Mouse (Mus musculus) midbrain, embryonic 12.5 days (tissue): ENCODE measurements around the gene Kansl3. TPM values are rescaled to one million over a fixed set of nuclear protein-coding genes. Genes with fewer than 3 reads are reported as not detected.

ENCODE experiments used
- ATAC-seq: fragments of 200-750 bp; cut with Nextera tagmentation; 2 replicates; pipeline ENCODE4 v1.8.0; 2017; ENCODE audit warnings: low read depth, moderate TSS enrichment, moderate library complexity; ENCODE audit not compliant: low FRiP score
- H3K27ac ChIP-seq: fragments of 300-500 bp; sonication (generic); replicated peaks from 2 replicates; pipeline ENCODE4 v1.5.1; 2016; ENCODE audit warnings: mild to moderate bottlenecking
- H3K27me3 ChIP-seq: fragments of 300-500 bp; sonication (generic); 2 replicates; pipeline ENCODE4 v1.6.1; 2016; ENCODE audit warnings: mild to moderate bottlenecking
- H3K36me3 ChIP-seq: fragments of 300-500 bp; sonication (generic); 2 replicates; pipeline ENCODE4 v1.6.1; 2016
- H3K4me1 ChIP-seq: fragments of 300-500 bp; sonication (generic); 2 replicates; pipeline ENCODE4 v1.6.1; 2016
- H3K4me2 ChIP-seq: fragments of 300-500 bp; sonication (generic); replicated peaks from 2 replicates; pipeline ENCODE4 v1.6.1; 2016; ENCODE audit warnings: mild to moderate bottlenecking, moderate library complexity
- H3K4me3 ChIP-seq: fragments of 300-500 bp; sonication (generic); 2 replicates; pipeline ENCODE4 v1.5.1; 2016; ENCODE audit warnings: mild to moderate bottlenecking
- H3K9ac ChIP-seq: fragments of 300-500 bp; sonication (generic); replicated peaks from 2 replicates; pipeline ENCODE4 v1.6.1; 2016; ENCODE audit warnings: mild to moderate bottlenecking, moderate library complexity
- H3K9me3 ChIP-seq: fragments of 300-500 bp; sonication (generic); 2 replicates; pipeline ENCODE4 v1.6.1; 2016; ENCODE audit warnings: mild to moderate bottlenecking
- WGBS: fragments of 180-500 bp; shearing (Covaris S2); methylation state at CpG from one replicate; pipeline ENCODE4 v1.1.7; 2016; 5-methylcytosine and 5-hydroxymethylcytosine counted together
- polyA plus RNA-seq: library from polyadenylated mRNA; unstranded; fragments of >200 nt; fragmentation: Nextera tagmentation; extraction: Ambion mirVana; gene quantifications from 2 replicates; pipeline ENCODE4 v1.2.1, GENCODE M21; 2016

Gene Kansl3
- polyA plus RNA-seq, 1 experiment from 2014 or later = 49.6 TPM

DNA sequence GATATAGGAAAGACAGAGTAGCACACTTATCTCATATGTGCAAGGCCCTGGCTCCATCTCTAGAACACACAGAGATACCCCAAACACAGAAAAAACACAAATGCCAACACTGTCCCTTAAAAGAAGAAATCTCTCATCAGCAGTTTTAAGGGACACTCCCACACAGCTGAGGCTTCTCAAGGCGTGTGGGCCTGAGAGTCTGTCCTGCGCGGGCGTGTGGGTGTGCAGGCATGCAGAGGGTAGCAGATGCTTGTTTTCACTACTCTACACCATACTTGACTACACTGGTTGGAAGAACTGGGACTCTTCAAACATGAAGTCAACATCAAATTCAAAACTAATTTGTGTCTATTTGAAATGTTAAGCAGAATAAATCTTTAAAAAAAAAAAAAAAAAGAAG is 16.6 kb downstream of the Kansl3 start:
- no peak overlapping the region for H3K9ac ChIP-seq
- no peaks in the 10 kb centered on the region for H3K9me3 ChIP-seq
- no peak for ATAC-seq
- H3K27me3 ChIP-seq = no peaks in the 10 kb centered on the region
- no peaks in the 10 kb centered on the region for H3K4me1 ChIP-seq
- no peak overlapping the region for H3K4me3 ChIP-seq
- WGBS = 95% methylated on average over 4 of the region's 4 CpGs
- H3K36me3 ChIP-seq = peaks cover 92% of the 10 kb centered on the region
- H3K27ac ChIP-seq = no peak overlapping the region
- no peak overlapping the region for H3K4me2 ChIP-seq

DNA sequence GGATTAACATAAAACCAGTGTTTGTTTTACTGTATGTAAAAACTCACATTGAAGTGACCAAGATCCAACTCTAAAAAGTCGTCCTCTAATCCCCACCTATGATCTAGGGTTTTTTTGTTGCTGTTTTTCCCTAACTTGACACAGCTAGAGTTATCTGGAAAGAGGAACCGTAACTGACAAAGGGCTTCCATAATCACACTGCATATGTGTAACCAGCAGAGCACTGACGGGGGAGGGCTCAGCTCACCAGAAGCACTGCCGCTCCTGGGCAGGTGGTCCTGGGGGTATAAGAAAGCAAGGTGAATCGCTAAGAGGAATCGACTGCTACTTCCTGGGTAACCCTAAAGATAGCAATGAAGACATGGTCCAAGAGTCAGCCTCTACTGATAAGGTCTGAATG is 26.4 kb downstream of the Kansl3 start:
- ATAC-seq = no peak
- H3K4me2 ChIP-seq = no peak overlapping the region
- no peaks in the 10 kb centered on the region for H3K4me1 ChIP-seq
- 96% methylated on average over 6 of the region's 6 CpGs for WGBS
- no peak overlapping the region for H3K9ac ChIP-seq
- H3K27ac ChIP-seq = no peak overlapping the region
- H3K4me3 ChIP-seq = no peak overlapping the region
- peaks cover 97% of the 10 kb centered on the region for H3K36me3 ChIP-seq
- no peaks in the 10 kb centered on the region for H3K9me3 ChIP-seq
- no peaks in the 10 kb centered on the region for H3K27me3 ChIP-seq

DNA sequence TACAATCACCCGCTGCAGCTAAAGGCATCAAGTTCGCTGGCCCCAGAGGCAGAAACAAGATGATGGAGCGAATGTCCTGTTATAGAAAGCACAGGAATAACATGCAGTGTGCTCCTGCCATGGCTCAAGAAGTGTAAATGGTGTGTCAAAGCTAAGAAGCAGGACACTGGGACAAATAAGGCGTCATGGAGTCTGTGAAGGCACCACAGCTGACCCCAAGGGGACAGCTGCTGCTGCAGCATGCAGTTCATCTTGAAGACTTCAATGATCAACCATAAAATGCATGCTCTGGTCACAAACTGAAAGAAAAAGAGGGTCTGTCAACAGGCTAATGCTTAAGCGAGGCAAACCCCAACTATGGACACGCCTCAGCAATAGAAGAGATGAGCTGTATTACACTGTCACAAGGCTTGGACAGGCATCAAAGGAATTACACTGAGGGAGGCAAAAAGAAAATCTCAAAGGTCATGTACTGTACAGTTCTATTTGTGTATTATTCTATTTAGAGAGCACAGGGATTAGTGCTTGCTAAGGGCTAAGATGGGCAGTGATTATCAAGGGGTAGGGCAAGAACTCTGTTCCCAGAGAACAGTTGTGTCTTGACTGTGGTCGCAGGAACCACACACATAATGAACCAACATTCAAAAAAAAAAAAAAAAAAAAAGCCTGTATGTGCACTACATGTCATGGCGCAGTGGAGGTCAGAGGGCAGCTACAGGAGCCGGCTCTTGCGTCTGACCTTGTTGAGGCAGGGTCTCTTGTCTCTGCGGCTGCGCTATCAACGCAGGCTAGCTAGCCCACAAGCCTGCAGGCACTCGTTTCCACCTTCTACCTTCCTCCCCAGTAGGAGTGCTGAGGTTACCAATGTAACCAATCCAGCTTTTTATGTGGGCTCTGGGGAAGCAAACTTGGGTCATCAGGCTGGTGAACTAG is 35.8 kb downstream of the Kansl3 start:
- 87% methylated on average over 14 of the region's 14 CpGs for WGBS
- no peak for ATAC-seq
- no peak overlapping the region for H3K4me3 ChIP-seq
- H3K4me2 ChIP-seq = no peak overlapping the region
- H3K4me1 ChIP-seq = no peaks in the 10 kb centered on the region
- no peaks in the 10 kb centered on the region for H3K27me3 ChIP-seq
- H3K9ac ChIP-seq = no peak overlapping the region
- H3K36me3 ChIP-seq = peaks cover 48% of the 10 kb centered on the region
- H3K27ac ChIP-seq = no peak overlapping the region
- H3K9me3 ChIP-seq = no peaks in the 10 kb centered on the region

DNA sequence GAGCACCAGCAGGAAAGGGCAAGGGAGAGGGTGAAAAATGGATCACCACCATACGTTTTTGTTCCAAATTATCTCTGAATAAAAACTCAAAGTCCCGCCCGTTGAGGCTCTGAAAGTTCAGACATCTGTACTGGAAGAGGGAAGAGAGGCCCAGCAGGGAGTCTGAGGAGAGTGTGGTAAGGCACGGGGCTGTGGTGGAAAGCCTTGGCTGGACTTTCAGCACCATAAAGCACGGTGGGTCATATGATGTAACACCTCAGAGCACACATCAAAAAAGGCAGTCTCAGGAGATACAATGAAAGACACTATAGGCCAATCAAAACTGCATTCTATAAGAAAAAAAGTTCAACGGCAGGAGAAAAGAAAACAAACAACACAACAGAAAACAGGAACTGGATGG is 37.2 kb downstream of the Kansl3 start:
- peaks cover 39% of the 10 kb centered on the region for H3K36me3 ChIP-seq
- no peaks in the 10 kb centered on the region for H3K27me3 ChIP-seq
- ATAC-seq = no peak
- H3K9ac ChIP-seq = no peak overlapping the region
- H3K9me3 ChIP-seq = no peaks in the 10 kb centered on the region
- 84% methylated on average over 6 of the region's 6 CpGs for WGBS
- no peak overlapping the region for H3K4me2 ChIP-seq
- H3K4me1 ChIP-seq = no peaks in the 10 kb centered on the region
- H3K27ac ChIP-seq = no peak overlapping the region
- H3K4me3 ChIP-seq = no peak overlapping the region

DNA sequence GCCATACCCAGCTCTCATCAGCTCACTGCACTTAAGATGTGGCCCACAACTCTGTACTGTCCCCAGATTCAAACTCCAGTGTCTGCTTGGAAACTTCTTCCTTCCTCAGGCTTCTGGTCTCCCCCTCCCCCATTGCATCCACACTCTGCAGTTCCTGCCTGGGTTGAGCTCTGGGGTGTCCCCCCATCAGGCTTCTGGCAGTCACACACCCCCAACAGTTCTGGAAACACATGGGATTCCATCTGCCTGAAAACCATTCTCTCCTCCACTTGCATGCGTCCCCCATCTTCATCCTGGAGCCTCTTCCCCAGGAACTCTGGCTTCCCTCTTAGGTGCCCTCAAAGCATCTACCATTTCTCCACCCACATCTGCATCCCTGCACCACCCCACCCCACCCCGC is 42.2 kb downstream of the Kansl3 start:
- Histone ChIP-seq H3K4me2 (no peak overlapping the region), H3K27ac (no peak overlapping the region), H3K27me3 (no peaks in the 10 kb centered on the region), H3K36me3 (peaks cover 15% of the 10 kb centered on the region), H3K4me1 (no peaks in the 10 kb centered on the region), H3K9ac (no peak overlapping the region), H3K9me3 (no peaks in the 10 kb centered on the region), H3K4me3 (no peak overlapping the region)
- ATAC-seq = no peak
- 88% methylated on average over 2 of the region's 2 CpGs for WGBS

DNA sequence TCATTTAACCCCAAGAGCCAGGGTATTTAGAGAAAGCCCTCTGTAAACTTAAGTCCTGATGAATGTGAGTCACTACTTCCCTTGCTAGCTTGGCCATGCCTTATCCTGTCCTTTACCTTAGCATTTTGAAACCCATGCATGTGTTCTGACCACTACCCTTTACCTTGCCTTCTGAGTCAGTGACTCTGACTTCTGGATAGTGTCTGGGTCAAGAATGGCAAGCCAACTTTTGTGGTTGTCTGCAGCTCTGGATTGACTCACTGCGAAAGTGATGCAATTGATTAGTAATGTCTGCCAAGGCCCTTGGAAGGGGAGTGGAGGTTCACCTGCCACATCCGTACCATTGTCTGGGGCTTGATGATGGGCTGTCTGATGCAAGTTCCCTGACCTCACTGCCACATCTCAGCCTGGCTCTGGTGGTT is 43.1 kb downstream of the Kansl3 start:
- H3K9ac ChIP-seq = no peak overlapping the region
- no peaks in the 10 kb centered on the region for H3K4me1 ChIP-seq
- 97% methylated on average over 2 of the region's 2 CpGs for WGBS

DNA sequence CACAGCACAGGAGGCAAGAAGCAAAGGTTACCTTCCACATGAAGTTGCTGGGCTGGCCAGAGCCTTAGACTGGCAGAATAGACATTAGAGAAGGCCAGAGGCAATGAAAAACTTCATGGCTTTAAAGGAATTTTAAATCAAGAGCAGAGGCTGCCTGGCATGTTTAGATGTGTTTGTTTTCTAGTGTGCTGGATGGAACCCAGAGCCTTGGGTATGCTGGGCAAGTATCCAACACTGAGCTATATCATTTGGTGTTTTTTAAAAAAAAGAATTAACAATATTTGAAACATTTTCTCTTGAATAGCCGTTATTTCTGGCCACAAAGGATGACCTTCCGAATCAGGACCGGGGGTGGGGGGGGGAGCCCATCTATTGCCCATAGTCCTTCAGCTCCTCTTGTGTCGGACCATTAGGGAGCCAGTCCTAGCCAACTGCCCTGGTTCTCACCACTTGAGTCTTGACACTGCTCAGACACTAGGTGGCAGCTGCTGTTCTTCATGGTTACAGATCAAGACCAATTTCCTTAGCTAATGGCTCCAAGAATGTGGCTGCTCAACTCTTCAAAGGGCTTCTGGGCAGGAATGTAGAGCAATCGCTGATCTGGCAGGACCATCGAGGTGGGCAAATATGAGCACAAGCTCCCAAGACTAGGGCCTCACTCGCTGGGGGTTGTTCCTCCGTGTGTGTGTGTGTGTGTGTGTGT is 45.1 kb downstream of the Kansl3 start:
- Histone ChIP-seq H3K27ac (no peak overlapping the region), H3K4me2 (no peak overlapping the region), H3K9me3 (no peaks in the 10 kb centered on the region), H3K27me3 (no peaks in the 10 kb centered on the region), H3K4me3 (no peak overlapping the region), H3K9ac (no peak overlapping the region), H3K36me3 (0 out of 2 replicates have a peak, but pooled peaks cover 5% of the 10 kb centered on the region), H3K4me1 (no peaks in the 10 kb centered on the region)
- ATAC-seq = peak; percentile 72; the same call in 1 of the 2 replicates
- 53% methylated on average over 8 of the region's 8 CpGs for WGBS

More for the DNA sequence above, 43.1 kb downstream of the Kansl3 start:
- H3K27ac ChIP-seq = no peak overlapping the region
- H3K4me2 ChIP-seq = no peak overlapping the region
- no peak for ATAC-seq
- H3K4me3 ChIP-seq = no peak overlapping the region
- no peaks in the 10 kb centered on the region for H3K9me3 ChIP-seq
- peaks cover 13% of the 10 kb centered on the region for H3K36me3 ChIP-seq
- no peaks in the 10 kb centered on the region for H3K27me3 ChIP-seq

DNA sequence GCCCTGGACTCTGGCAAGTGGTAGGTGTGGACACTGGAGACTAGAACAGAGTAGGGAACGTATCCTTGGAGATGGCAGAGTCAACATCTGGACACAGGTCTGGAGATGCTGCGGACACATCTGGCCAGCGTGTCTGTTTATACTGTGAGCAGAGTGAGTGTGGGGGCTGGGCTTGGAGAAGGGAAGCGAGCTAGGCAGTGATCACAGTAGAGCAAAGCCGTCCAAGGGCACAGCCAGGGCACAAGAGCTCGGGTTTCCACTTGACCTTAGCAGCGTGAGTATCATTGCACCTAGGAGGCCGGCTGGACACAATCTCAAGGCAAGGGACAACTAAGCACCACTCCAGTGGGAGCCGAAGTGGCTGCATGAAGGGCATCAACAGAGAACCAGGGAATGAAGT is 45.9 kb downstream of the Kansl3 start:
- 0 out of 2 replicates have a peak, but pooled peaks cover 2% of the 10 kb centered on the region for H3K27me3 ChIP-seq
- WGBS = 73% methylated on average over 9 of the region's 9 CpGs
- no peak overlapping the region for H3K9ac ChIP-seq
- H3K4me2 ChIP-seq = no peak overlapping the region
- 0 out of 2 replicates have a peak, but pooled peaks cover 5% of the 10 kb centered on the region for H3K36me3 ChIP-seq
- no peaks in the 10 kb centered on the region for H3K4me1 ChIP-seq
- H3K27ac ChIP-seq = no peak overlapping the region
- no peak overlapping the region for H3K4me3 ChIP-seq
- ATAC-seq = no peak
- H3K9me3 ChIP-seq = no peaks in the 10 kb centered on the region

DNA sequence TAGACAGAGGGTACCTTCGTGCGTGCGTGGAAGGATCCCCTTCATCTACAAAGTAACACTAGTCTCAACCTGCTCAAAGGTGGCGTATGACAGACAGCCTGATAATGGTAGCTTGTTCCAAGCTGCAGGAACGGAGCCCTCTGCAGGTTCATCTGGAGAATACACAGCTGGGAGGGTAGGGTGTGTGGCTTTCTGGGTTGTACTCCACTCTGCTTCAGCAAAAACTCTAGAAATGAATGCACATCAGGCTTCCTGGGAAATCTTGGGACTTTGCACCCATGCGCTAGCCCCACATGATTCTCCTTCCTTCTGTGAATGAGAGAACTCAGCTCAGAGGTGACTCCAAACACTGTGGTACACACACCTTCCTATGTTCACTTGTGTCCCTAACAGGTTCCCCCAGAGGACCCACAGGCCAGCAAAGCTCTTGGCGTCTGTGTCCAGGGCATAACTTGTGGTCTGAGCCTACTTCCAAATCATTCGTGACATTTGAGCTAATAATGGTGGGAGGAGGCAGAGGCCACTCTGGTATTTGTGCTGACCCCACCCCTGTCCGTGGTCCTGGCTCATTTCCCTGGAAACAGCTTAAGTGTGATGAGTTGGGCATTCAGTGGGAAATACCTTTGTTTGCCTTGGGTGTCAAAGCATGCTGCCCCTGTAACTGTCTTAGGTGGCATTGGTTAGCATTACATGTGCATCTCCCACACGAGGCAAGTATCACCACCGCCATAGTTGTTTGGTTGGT is 47.0 kb downstream of the Kansl3 start:
- Histone ChIP-seq H3K9me3 (no peaks in the 10 kb centered on the region), H3K9ac (no peak overlapping the region), H3K4me1 (no peaks in the 10 kb centered on the region), H3K36me3 (no peaks in the 10 kb centered on the region), H3K4me2 (no peak overlapping the region), H3K4me3 (no peak overlapping the region), H3K27me3 (0 out of 2 replicates have a peak, but pooled peaks cover 5% of the 10 kb centered on the region), H3K27ac (no peak overlapping the region)
- ATAC-seq = no peak
- WGBS = 76% methylated on average over 11 of the region's 11 CpGs

DNA sequence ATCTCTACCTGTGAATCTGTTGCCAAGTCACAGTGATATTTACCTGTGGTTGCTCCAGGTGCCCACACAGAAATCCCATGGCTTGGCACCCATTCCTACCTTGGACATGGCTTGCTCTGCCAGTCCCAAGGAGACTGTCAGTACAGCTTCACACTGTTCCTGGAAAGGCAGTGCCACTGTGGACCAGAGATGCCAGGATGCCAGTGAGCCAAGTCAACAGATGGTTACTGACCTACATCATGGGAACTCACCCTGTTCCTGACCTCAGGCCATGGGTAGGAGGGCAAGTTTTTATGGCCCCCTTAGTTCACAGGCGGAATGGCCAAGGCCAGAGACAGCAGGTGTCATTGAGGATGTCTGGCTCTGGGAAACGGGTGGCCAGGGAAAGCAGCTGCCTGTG is 47.8 kb downstream of the Kansl3 start:
- Histone ChIP-seq H3K9me3 (no peaks in the 10 kb centered on the region), H3K4me2 (no peak overlapping the region), H3K27ac (no peak overlapping the region), H3K27me3 (0 out of 2 replicates have a peak, but pooled peaks cover 5% of the 10 kb centered on the region), H3K36me3 (no peaks in the 10 kb centered on the region), H3K4me3 (no peak overlapping the region), H3K9ac (no peak overlapping the region), H3K4me1 (no peaks in the 10 kb centered on the region)
- 86% methylated on average over 2 of the region's 2 CpGs for WGBS
- no peak for ATAC-seq

DNA sequence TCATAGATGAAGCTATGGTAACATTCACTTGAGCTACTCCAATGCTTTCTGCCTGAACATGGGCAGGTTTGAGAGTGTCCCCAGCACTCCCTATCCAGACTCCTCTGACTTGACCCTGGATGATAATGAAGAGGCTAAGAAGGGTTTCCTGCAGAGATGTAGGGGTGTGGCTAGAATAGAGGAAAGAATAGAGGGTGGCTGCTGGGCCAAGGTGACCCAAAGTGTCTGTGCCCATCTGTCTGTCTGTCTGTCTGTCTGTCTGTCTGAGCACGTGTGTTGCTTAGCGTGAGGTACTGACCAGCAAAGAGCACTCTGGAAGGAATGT is 53.2 kb downstream of the Kansl3 start:
- no peak for ATAC-seq
- 89% methylated on average over 2 of the region's 2 CpGs for WGBS
- Histone ChIP-seq H3K36me3 (no peaks in the 10 kb centered on the region), H3K4me2 (no peak overlapping the region), H3K27ac (no peak overlapping the region), H3K9me3 (no peaks in the 10 kb centered on the region), H3K9ac (no peak overlapping the region), H3K27me3 (0 out of 2 replicates have a peak, but pooled peaks cover 5% of the 10 kb centered on the region), H3K4me3 (no peak overlapping the region), H3K4me1 (no peaks in the 10 kb centered on the region)
